Mouse (Mus musculus) MEL (cell line): ENCODE data around the gene Rpl7a. TPM values are rescaled to one million over a fixed set of nuclear protein-coding genes. Genes with fewer than 3 reads are reported as not detected.

Experiments used
- DNase-seq: peaks from one replicate; pipeline ENCODE4 v3.0.0; 2011; ENCODE audit warnings: low read depth, low spot score
- H3K27ac ChIP-seq: 2 replicates; pipeline ENCODE4 v1.5.1; 2012; ENCODE audit warnings: low read depth, mild to moderate bottlenecking, control low read depth, low read length, moderate library complexity; ENCODE audit not compliant: control insufficient read depth
- H3K27me3 ChIP-seq, 2 experiments: fragments of 150-350 bp in 1 of 2; sonication (generic) in 1 of 2; 2 replicates each; pipeline ENCODE4 v1.6.1; 2012; ENCODE audit warnings: low read length in 2 of 2, mild to moderate bottlenecking in 2 of 2, improper control_type of control experiment in 1 of 2, moderate library complexity in 1 of 2; ENCODE audit not compliant: insufficient read depth in 2 of 2, control insufficient read depth in 1 of 2
- H3K36me3 ChIP-seq, 2 experiments: 2 replicates each; pipeline ENCODE4 v1.6.1; 2012 to 2014; ENCODE audit warnings: low read length in 2 of 2, improper control_type of control experiment in 1 of 2, inconsistent platforms in 1 of 2, mild to moderate bottlenecking in 1 of 2; ENCODE audit not compliant: insufficient read depth in 2 of 2, control insufficient read depth in 1 of 2
- H3K4me1 ChIP-seq, 2 experiments: fragments of 150-350 bp in 1 of 2; sonication (generic) in 1 of 2; 2 replicates each; pipeline ENCODE4 v1.6.1; 2012; ENCODE audit warnings: low read length in 2 of 2, improper control_type of control experiment in 1 of 2, mild to moderate bottlenecking in 1 of 2; ENCODE audit not compliant: insufficient read depth in 2 of 2, control insufficient read depth in 1 of 2
- H3K4me3 ChIP-seq, 2 experiments: fragments of 150-350 bp in 1 of 2; sonication (generic) in 1 of 2; 2 replicates each; pipeline ENCODE4 v1.5.1; 2012; ENCODE audit warnings: low read depth in 2 of 2, low read length in 2 of 2, mild to moderate bottlenecking in 2 of 2, moderate library complexity in 2 of 2, control low read depth in 1 of 2, improper control_type of control experiment in 1 of 2; ENCODE audit not compliant: control insufficient read depth in 1 of 2, insufficient read depth in 1 of 2
- H3K79me2 ChIP-seq: 2 replicates; pipeline ENCODE4 v1.6.1; 2012; ENCODE audit warnings: mild to moderate bottlenecking, low read length, moderate library complexity; ENCODE audit not compliant: control insufficient read depth, poor library complexity, insufficient read depth
- H3K9ac ChIP-seq: 2 replicates; pipeline ENCODE4 v1.6.1; 2012; ENCODE audit warnings: low read depth, mild to moderate bottlenecking, control low read depth, low read length, moderate library complexity; ENCODE audit not compliant: control insufficient read depth, poor library complexity, severe bottlenecking
- H3K9me3 ChIP-seq: fragments of 150-350 bp; sonication (generic); replicated peaks from 2 replicates; pipeline ENCODE4 v1.6.1; 2012; ENCODE audit warnings: mild to moderate bottlenecking, low read length, improper control_type of control experiment, moderate library complexity; ENCODE audit not compliant: insufficient read depth
- CHD1 ChIP-seq: IDR thresholded peaks from 2 replicates; pipeline ENCODE4 v1.6.1; 2012; ENCODE audit warnings: low read depth, mild to moderate bottlenecking, inconsistent platforms, low read length, improper control_type of control experiment
- CTCF ChIP-seq, 3 experiments: IDR thresholded peaks in 2 of 3; conservative IDR thresholded peaks in 1 of 3; 2 replicates each; pipeline ENCODE4 v1.5.1; 2011 to 2012; ENCODE audit warnings: low read length in 3 of 3, low read depth in 2 of 3, mild to moderate bottlenecking in 2 of 3, improper control_type of control experiment in 1 of 3, inconsistent platforms in 1 of 3, mixed read lengths in 1 of 3, moderate library complexity in 1 of 3; ENCODE audit not compliant: control insufficient read depth in 1 of 3, insufficient read depth in 1 of 3, poor library complexity in 1 of 3, severe bottlenecking in 1 of 3
- GABPA ChIP-seq: IDR thresholded peaks from 2 replicates; pipeline ENCODE4 v1.6.1; 2012; ENCODE audit warnings: low read depth, mild to moderate bottlenecking, inconsistent platforms, low read length, improper control_type of control experiment, moderate library complexity
- HCFC1 ChIP-seq: IDR thresholded peaks from 2 replicates; pipeline ENCODE4 v1.6.1; 2012; ENCODE audit warnings: low read depth, mild to moderate bottlenecking, inconsistent platforms, low read length, improper control_type of control experiment, moderate library complexity
- JUND ChIP-seq: IDR thresholded peaks from 2 replicates; pipeline ENCODE4 v1.6.1; 2011; ENCODE audit warnings: low read depth, mild to moderate bottlenecking, improper control_type of control experiment, low read length
- MAFK ChIP-seq: IDR thresholded peaks from 2 replicates; pipeline ENCODE4 v1.6.1; 2011; ENCODE audit warnings: low read depth, mild to moderate bottlenecking, low read length, improper control_type of control experiment, borderline replicate concordance
- MAX ChIP-seq: IDR thresholded peaks from 2 replicates; pipeline ENCODE4 v1.6.1; 2011; ENCODE audit warnings: low read length, improper control_type of control experiment
- MEF2A ChIP-seq: IDR thresholded peaks from 2 replicates; pipeline ENCODE4 v1.6.1; 2014; ENCODE audit warnings: low read depth, mild to moderate bottlenecking, inconsistent platforms, low read length, improper control_type of control experiment; ENCODE audit not compliant: poor library complexity, insufficient replicate concordance, severe bottlenecking; ENCODE audit errors: extremely low read depth
- MXI1 ChIP-seq: IDR thresholded peaks from 2 replicates; pipeline ENCODE4 v1.6.1; 2011; ENCODE audit warnings: mild to moderate bottlenecking, low read depth, low read length, improper control_type of control experiment
- NELFE ChIP-seq: IDR thresholded peaks from 2 replicates; pipeline ENCODE4 v1.6.1; 2011; ENCODE audit warnings: low read depth, low read length, improper control_type of control experiment
- NRF1 ChIP-seq: IDR thresholded peaks from 2 replicates; pipeline ENCODE4 v1.6.1; 2014; ENCODE audit warnings: low read depth, mild to moderate bottlenecking, inconsistent platforms, low read length, improper control_type of control experiment, moderate library complexity; ENCODE audit not compliant: poor library complexity, insufficient read depth, severe bottlenecking
- POLR2A ChIP-seq, 2 experiments: IDR thresholded peaks; 2 replicates each; pipeline ENCODE4 v1.6.1; 2011 to 2012; ENCODE audit warnings: low read length in 2 of 2, mild to moderate bottlenecking in 2 of 2, control low read depth in 1 of 2, improper control_type of control experiment in 1 of 2, low read depth in 1 of 2, moderate library complexity in 1 of 2; ENCODE audit not compliant: control insufficient read depth in 1 of 2, insufficient read depth in 1 of 2, poor library complexity in 1 of 2
- POLR2AphosphoS2 ChIP-seq: IDR thresholded peaks from 2 replicates; pipeline ENCODE4 v1.6.1; 2011; ENCODE audit warnings: low read length, improper control_type of control experiment
- SIN3A ChIP-seq: IDR thresholded peaks from 2 replicates; pipeline ENCODE4 v1.6.1; 2012; ENCODE audit warnings: low read length, improper control_type of control experiment, inconsistent platforms
- SMC3 ChIP-seq: IDR thresholded peaks from 2 replicates; pipeline ENCODE4 v1.6.1; 2011; ENCODE audit warnings: low read depth, low read length, improper control_type of control experiment
- TAL1 ChIP-seq: IDR thresholded peaks from 2 replicates; pipeline ENCODE4 v1.6.1; 2012; ENCODE audit warnings: mild to moderate bottlenecking, inconsistent platforms, low read length, moderate library complexity, mixed read lengths
- TBP ChIP-seq: IDR thresholded peaks from 2 replicates; pipeline ENCODE4 v1.8.0; 2011; ENCODE audit warnings: low read depth, low read length, improper control_type of control experiment
- UBTF ChIP-seq: IDR thresholded peaks from 2 replicates; pipeline ENCODE4 v1.6.1; 2012; ENCODE audit warnings: low read depth, mild to moderate bottlenecking, inconsistent platforms, low read length, improper control_type of control experiment, moderate library complexity, borderline replicate concordance; ENCODE audit not compliant: insufficient read depth
- USF1 ChIP-seq: IDR thresholded peaks from 2 replicates; pipeline ENCODE4 v1.6.1; 2014; ENCODE audit warnings: low read depth, mild to moderate bottlenecking, inconsistent platforms, low read length, improper control_type of control experiment, moderate library complexity
- ZMIZ1 ChIP-seq: IDR thresholded peaks from 2 replicates; pipeline ENCODE4 v1.6.1; 2012; ENCODE audit warnings: low read depth, mild to moderate bottlenecking, inconsistent platforms, low read length, improper control_type of control experiment, moderate library complexity
- polyA plus RNA-seq, 2 experiments: library from polyadenylated mRNA; stranded (reverse) in 1 of 2; unstranded in 1 of 2; fragments of >175 nt in 1 of 2; fragments of >200 nt in 1 of 2; gene quantifications; 2 replicates each; pipeline versions ENCODE4 v1.2.1 to v1.2.4; 2012; ENCODE audit warnings: low replicate concordance in 2 of 2, low read depth in 1 of 2; ENCODE audit not compliant: insufficient read length in 2 of 2, insufficient read depth in 1 of 2, missing spikeins in 1 of 2
- total RNA-seq: library from RNA; depleted of rRNA; stranded (reverse); fragments of 300-350 nt; gene quantifications from 2 replicates; pipeline ENCODE4 v1.2.3, GENCODE M21; 2012

The Rpl7a gene
- total and polyA plus RNA-seq, 3 experiments = 1,526 to 3,335 TPM; not detected in 1

DNA sequence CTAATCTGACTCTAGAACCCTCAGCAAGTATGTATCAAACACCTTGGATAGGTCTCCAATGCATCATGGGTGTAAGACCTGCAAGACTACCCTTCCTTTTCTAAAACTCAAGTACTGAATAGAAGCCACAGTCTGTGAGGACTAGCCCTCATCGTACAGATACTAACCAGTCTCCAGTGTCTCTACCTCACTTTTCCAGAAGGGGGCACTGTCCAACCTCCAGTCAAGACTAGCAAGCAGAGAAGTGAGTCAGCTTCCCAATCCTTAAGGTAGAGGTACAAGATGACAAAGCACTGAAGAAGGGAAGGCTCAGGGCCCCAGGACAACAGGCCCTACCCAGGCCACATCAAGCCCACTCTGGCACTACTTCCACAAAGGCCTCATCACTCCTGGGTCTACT is 19.8 kb downstream of the Rpl7a start (continued):
- no peak for TF ChIP-seq USF1
- no peak for TF ChIP-seq NELFE
- peak; percentile 74; the same call in 1 of the 2 replicates for TF ChIP-seq JUND
- TF ChIP-seq CTCF (IDR thresholded peaks at IDR 0.05 in 2 of 3, conservative IDR thresholded peaks at IDR 0.05 in 1 of 3; ENCODE audit: control insufficient read depth in 1 of 3, insufficient read depth in 1 of 3, low read depth in 2 of 3, low read length in 3 of 3, poor library complexity in 1 of 3, severe bottlenecking in 1 of 3) = peak; percentile 57 to 84 (median 78)
- no peak for TF ChIP-seq MXI1
- TF ChIP-seq GABPA = no peak
- no peak for TF ChIP-seq MAFK
- peak; percentile 53 for TF ChIP-seq SIN3A
- no peak for TF ChIP-seq POLR2AphosphoS2
- TF ChIP-seq MAX = no peak
- TF ChIP-seq MEF2A = no peak
- TF ChIP-seq SMC3 = peak; percentile 65
- TF ChIP-seq CHD1 = no peak
- TF ChIP-seq UBTF = no peak
- no peak for TF ChIP-seq HCFC1

DNA sequence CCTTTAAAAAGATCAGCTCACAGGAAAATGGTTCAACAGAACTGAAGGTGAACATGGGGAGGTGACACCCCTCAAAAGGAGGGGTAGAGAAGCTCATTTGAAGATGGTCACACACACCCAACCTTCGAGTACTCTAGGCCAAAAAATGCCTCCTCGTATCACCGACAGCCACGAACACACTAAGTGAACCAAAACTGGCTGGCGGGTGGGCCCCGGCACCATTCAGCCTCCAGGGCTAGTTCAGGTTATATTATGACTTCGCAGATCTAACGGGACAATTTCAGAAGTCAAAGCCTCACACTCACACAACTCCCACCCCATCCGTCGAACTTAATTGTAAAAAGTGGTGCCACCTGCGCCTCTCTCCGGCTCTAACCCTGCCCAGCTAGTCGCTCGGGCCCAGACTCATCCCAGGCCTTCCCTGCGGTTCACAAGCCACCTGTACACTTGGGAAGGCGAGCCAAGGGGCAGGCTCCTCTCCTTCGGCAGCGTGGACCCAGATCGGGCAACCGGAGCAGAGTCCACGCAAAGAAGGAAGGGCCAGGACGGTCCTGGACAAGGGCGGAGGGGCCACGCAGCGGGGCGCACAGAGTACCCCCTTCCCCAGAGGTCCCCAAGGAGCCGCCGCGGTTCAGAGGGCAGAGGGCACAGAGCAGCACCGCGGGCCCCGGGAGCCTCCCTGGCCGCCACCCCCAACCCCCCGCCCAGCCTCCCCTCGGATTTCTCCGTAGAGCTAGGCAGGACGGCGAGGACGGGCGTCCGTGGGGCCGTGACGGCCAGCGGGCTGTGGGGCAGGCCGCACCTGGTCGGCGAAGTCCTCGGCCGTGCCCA is 22.1 kb downstream of the Rpl7a start:
- peak overlapping the region; percentile 94 for H3K9ac ChIP-seq
- H3K4me3 ChIP-seq = peak overlapping the region; percentile 73 to 99
- peak; percentile 59 for DNase-seq
- H3K4me1 ChIP-seq = peaks cover 19 to 46% of the 10 kb centered on the region in 2 experiments
- TF ChIP-seq MXI1 = peak; percentile 37; the same call in 1 of the 2 replicates
- no peak for TF ChIP-seq TAL1
- TF ChIP-seq POLR2A (IDR thresholded peaks at IDR 0.05; ENCODE audit: control insufficient read depth in 1 of 2, insufficient read depth in 1 of 2, low read depth in 1 of 2, low read length in 2 of 2, poor library complexity in 1 of 2) = no peak
- no peak for TF ChIP-seq ZMIZ1
- 0 out of 2 replicates have a peak, but pooled peaks have one; percentile 54 for TF ChIP-seq SIN3A
- 0 out of 2 replicates have a peak, but pooled peaks have one; percentile 16 for TF ChIP-seq NRF1
- no peak for TF ChIP-seq TBP
- H3K36me3 ChIP-seq = peaks cover 5 to 38% of the 10 kb centered on the region in 2 experiments; a peak in 3 of 4 replicates
- H3K79me2 ChIP-seq = peaks cover 53% of the 10 kb centered on the region
- H3K27ac ChIP-seq = peak overlapping the region; percentile 56
- H3K9me3 ChIP-seq = no peaks in the 10 kb centered on the region
- H3K27me3 ChIP-seq = no peaks in the 10 kb centered on the region
